Mouse (Mus musculus): Measurements from ENCODE around the gene Ckap2l. TPM values are rescaled to one million over a fixed set of nuclear protein-coding genes. Genes with fewer than 3 reads are reported as not detected.

Ckap2l gene
- polyA plus RNA-seq, 1 experiment from 2014 or later, result 9.8 TPM

- H3K4me1 ChIP-seq (replicated peaks; ENCODE audit: control insufficient read depth, insufficient read depth, low read length), result no peaks in the 10 kb centered on the region
- no peak overlapping the region for H3K27ac ChIP-seq
- H3K9ac ChIP-seq, result no peak overlapping the region
- no peaks in the 10 kb centered on the region for H3K27me3 ChIP-seq (ENCODE audit: control insufficient read depth, insufficient read depth, low read length)
- 88% methylated on average over 20 of the region's 20 CpGs for WGBS
- H3K9me3 ChIP-seq (ENCODE audit: control insufficient read depth, low read length), result 0 out of 2 replicates have a peak, but pooled peaks cover 6% of the 10 kb centered on the region
- H3K4me2 ChIP-seq (replicated peaks), result no peak overlapping the region
- no peak for DNase-seq (ENCODE audit: low spot score)
- no peak overlapping the region for H3K4me3 ChIP-seq (replicated peaks; ENCODE audit: low read length)
- no peak for ATAC-seq (ENCODE audit: low FRiP score)
- H3K36me3 ChIP-seq (replicated peaks; ENCODE audit: control insufficient read depth, insufficient read depth), result no peaks in the 10 kb centered on the region
Measured at GRCm38 (mm10) chr2:129244446-129245120, 52.4 kb downstream of the Ckap2l start.

DNA sequence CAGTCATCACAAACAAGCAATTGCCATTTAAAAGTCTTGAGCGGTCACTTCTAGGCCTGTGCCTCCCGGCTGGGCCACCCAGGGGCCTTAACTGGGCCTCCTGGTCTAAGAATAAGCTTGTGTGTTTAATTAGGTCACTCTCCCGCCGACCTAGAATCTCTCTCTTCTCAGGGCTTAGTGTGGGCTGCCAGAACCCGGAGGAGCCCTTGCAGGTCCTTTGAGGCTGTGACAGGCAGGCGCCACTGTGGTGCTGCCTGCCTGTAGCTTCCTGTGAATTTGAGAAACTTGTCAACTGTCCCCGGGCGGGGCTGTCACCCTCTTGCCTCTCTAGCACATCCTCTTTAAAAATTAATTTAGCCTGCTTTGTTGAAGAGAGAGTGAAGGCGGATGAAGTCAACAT, 53.2 kb downstream of the Ckap2l start:
- ATAC-seq (ENCODE audit: low FRiP score) (no peak), DNase-seq (ENCODE audit: low spot score) (no peak)
- no peaks in the 10 kb centered on the region for H3K36me3 ChIP-seq (replicated peaks; ENCODE audit: control insufficient read depth, insufficient read depth)
- WGBS, result 59% methylated on average over 9 of the region's 9 CpGs
- H3K4me2 ChIP-seq (replicated peaks), result no peak overlapping the region
- H3K9me3 ChIP-seq (ENCODE audit: control insufficient read depth, low read length), result 0 out of 2 replicates have a peak, but pooled peaks cover 6% of the 10 kb centered on the region
- H3K27me3 ChIP-seq (ENCODE audit: control insufficient read depth, insufficient read depth, low read length), result no peaks in the 10 kb centered on the region
- no peak overlapping the region for H3K9ac ChIP-seq
- H3K4me3 ChIP-seq (replicated peaks; ENCODE audit: low read length), result no peak overlapping the region
- H3K27ac ChIP-seq, result no peak overlapping the region
- no peaks in the 10 kb centered on the region for H3K4me1 ChIP-seq (replicated peaks; ENCODE audit: control insufficient read depth, insufficient read depth, low read length)

GRCm38 (mm10) chr2:129243005-129243404, 54.0 kb downstream of the Ckap2l start:
- DNase-seq (ENCODE audit: low spot score), result no peak
- WGBS, result 91% methylated on average over 4 of the region's 4 CpGs
- no peaks in the 10 kb centered on the region for H3K36me3 ChIP-seq (replicated peaks; ENCODE audit: control insufficient read depth, insufficient read depth)
- 0 out of 2 replicates have a peak, but pooled peaks cover 6% of the 10 kb centered on the region for H3K9me3 ChIP-seq (ENCODE audit: control insufficient read depth, low read length)
- H3K4me1 ChIP-seq (replicated peaks; ENCODE audit: control insufficient read depth, insufficient read depth, low read length), result no peaks in the 10 kb centered on the region
- H3K27me3 ChIP-seq (ENCODE audit: control insufficient read depth, insufficient read depth, low read length), result no peaks in the 10 kb centered on the region
- H3K4me3 ChIP-seq (replicated peaks; ENCODE audit: low read length), result no peak overlapping the region
- no peak overlapping the region for H3K4me2 ChIP-seq (replicated peaks)
- no peak overlapping the region for H3K27ac ChIP-seq
- H3K9ac ChIP-seq, result no peak overlapping the region
- no peak for ATAC-seq (ENCODE audit: low FRiP score)

GRCm38 (mm10) chr2:129241845-129242833, 54.9 kb downstream of the Ckap2l start:
- Histone ChIP-seq H3K9ac (no peak overlapping the region), H3K27ac (no peak overlapping the region), H3K9me3 (ENCODE audit: control insufficient read depth, low read length) (0 out of 2 replicates have a peak, but pooled peaks cover 6% of the 10 kb centered on the region), H3K4me3 (replicated peaks; ENCODE audit: low read length) (no peak overlapping the region), H3K36me3 (replicated peaks; ENCODE audit: control insufficient read depth, insufficient read depth) (no peaks in the 10 kb centered on the region), H3K4me2 (replicated peaks) (no peak overlapping the region), H3K27me3 (ENCODE audit: control insufficient read depth, insufficient read depth, low read length) (no peaks in the 10 kb centered on the region), H3K4me1 (replicated peaks; ENCODE audit: control insufficient read depth, insufficient read depth, low read length) (no peaks in the 10 kb centered on the region)
- ATAC-seq (ENCODE audit: low FRiP score) (no peak), DNase-seq (ENCODE audit: low spot score) (no peak)
- 62% methylated on average over 7 of the region's 7 CpGs for WGBS

DNA sequence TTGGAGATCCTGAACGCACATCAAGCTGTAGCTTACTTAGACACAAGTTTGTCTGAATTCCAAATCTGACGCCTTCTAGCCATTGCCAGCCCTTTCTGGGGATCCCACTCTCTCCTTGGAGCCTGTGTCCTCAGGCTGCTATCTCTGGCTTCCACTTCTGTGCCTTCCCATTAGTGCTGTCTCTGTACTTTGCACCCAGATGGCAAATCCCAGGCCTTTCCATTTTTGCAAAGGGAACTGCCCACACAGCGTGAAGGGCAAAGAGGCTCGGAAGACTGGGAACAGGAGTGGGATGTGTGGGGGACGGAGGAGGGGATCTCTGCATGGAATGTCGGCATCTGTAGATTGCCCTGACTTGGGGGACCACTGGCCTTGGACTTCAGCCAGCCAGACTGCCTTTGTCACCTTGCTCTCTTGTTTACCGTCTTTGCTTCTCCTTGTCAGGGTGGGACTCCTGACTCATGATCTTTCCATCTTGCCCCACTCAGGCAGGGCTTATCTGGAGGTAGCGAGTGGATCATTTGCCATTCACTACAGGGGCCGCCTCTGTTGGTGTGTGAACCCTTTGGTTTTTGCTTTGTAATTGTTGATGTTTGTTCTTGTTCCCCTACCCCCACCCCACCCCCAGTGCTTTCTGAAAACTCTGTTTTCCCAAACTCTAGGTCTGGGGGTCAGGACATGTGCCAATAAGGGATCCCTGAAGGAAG, 56.1 kb downstream of the Ckap2l start:
- H3K9ac ChIP-seq, result no peak overlapping the region
- no peaks in the 10 kb centered on the region for H3K4me1 ChIP-seq (replicated peaks; ENCODE audit: control insufficient read depth, insufficient read depth, low read length)
- no peaks in the 10 kb centered on the region for H3K27me3 ChIP-seq (ENCODE audit: control insufficient read depth, insufficient read depth, low read length)
- 0 out of 2 replicates have a peak, but pooled peaks cover 6% of the 10 kb centered on the region for H3K9me3 ChIP-seq (ENCODE audit: control insufficient read depth, low read length)
- ATAC-seq (ENCODE audit: low FRiP score) (no peak), DNase-seq (ENCODE audit: low spot score) (no peak)
- no peak overlapping the region for H3K4me3 ChIP-seq (replicated peaks; ENCODE audit: low read length)
- WGBS, result 72% methylated on average over 9 of the region's 9 CpGs
- no peaks in the 10 kb centered on the region for H3K36me3 ChIP-seq (replicated peaks; ENCODE audit: control insufficient read depth, insufficient read depth)
- no peak overlapping the region for H3K4me2 ChIP-seq (replicated peaks)
- no peak overlapping the region for H3K27ac ChIP-seq

DNA sequence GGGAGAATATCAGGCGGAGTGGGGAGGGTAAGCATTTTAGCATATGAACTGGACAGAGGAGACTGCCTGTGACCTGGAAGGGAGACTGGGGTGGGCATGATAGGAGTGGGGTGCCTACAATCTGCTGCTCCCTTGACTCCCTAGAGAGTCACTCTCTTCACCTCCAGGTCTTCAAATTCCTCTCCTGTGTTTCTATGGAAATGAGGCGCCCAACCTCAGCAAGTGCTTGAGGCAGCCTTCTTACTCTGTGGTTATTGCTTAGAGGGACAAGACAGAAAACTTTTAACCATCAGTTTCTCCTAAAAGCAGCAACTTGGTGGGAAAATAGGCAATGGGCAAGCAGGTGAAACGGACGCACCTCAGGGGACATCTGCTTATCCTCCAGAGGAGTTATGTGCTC, 60.5 kb downstream of the Ckap2l start:
- no peaks in the 10 kb centered on the region for H3K27me3 ChIP-seq (ENCODE audit: control insufficient read depth, insufficient read depth, low read length)
- no peaks in the 10 kb centered on the region for H3K4me1 ChIP-seq (replicated peaks; ENCODE audit: control insufficient read depth, insufficient read depth, low read length)
- no peak overlapping the region for H3K27ac ChIP-seq
- WGBS, result 77% methylated on average over 4 of the region's 4 CpGs
- no peak overlapping the region for H3K9ac ChIP-seq
- no peak overlapping the region for H3K4me2 ChIP-seq (replicated peaks)
- no peak for DNase-seq (ENCODE audit: low spot score)
- H3K4me3 ChIP-seq (replicated peaks; ENCODE audit: low read length), result no peak overlapping the region
- no peak for ATAC-seq (ENCODE audit: low FRiP score)
- 0 out of 2 replicates have a peak, but pooled peaks cover 6% of the 10 kb centered on the region for H3K9me3 ChIP-seq (ENCODE audit: control insufficient read depth, low read length)
- H3K36me3 ChIP-seq (replicated peaks; ENCODE audit: control insufficient read depth, insufficient read depth), result no peaks in the 10 kb centered on the region

GRCm38 (mm10) chr2:129234731-129235130, 62.3 kb downstream of the Ckap2l start:
- Histone ChIP-seq H3K9me3 (ENCODE audit: control insufficient read depth, low read length) (no peaks in the 10 kb centered on the region), H3K27me3 (ENCODE audit: control insufficient read depth, insufficient read depth, low read length) (no peaks in the 10 kb centered on the region), H3K9ac (no peak overlapping the region), H3K27ac (no peak overlapping the region), H3K4me3 (replicated peaks; ENCODE audit: low read length) (no peak overlapping the region), H3K36me3 (replicated peaks; ENCODE audit: control insufficient read depth, insufficient read depth) (no peaks in the 10 kb centered on the region), H3K4me1 (replicated peaks; ENCODE audit: control insufficient read depth, insufficient read depth, low read length) (no peaks in the 10 kb centered on the region), H3K4me2 (replicated peaks) (no peak overlapping the region)
- no peak for ATAC-seq (ENCODE audit: low FRiP score)
- 98% methylated on average over 2 of the region's 2 CpGs for WGBS
- no peak for DNase-seq (ENCODE audit: low spot score)

DNA sequence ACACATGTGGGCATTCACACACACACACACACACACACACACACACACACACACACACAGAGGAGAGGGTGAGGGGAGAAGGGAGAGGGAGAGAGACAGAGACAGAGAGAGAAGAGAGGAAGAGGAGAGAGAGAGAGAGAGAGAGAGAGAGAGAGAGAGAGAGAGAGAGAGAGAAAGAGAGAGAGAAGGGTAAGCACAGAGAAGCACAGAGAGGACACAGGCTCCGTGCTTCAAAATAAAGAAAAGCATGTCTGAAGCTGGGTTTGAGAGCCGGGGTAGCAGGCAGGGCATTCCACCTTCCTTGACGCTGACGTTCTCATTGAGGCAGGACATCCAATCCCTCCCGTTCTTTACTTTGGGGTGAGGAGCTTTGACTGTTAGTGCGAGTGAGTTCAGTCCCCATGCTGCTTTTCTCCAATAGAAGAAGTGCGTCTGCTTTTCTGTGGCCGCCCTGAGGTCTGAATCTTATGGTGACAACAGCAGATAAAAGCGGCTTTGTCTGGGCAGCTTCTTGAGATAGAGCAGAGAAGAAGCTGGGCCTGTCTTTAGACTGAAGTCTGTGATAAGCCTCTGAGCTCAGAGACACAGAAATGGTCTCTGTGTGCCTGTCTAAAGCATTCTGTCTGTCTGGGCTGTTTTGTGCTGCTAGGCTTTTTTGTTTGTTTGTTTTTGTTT, 63.1 kb downstream of the Ckap2l start:
- Histone ChIP-seq H3K4me1 (replicated peaks; ENCODE audit: control insufficient read depth, insufficient read depth, low read length) (no peaks in the 10 kb centered on the region), H3K4me2 (replicated peaks) (no peak overlapping the region), H3K27me3 (ENCODE audit: control insufficient read depth, insufficient read depth, low read length) (no peaks in the 10 kb centered on the region), H3K36me3 (replicated peaks; ENCODE audit: control insufficient read depth, insufficient read depth) (no peaks in the 10 kb centered on the region), H3K4me3 (replicated peaks; ENCODE audit: low read length) (no peak overlapping the region), H3K9ac (no peak overlapping the region), H3K9me3 (ENCODE audit: control insufficient read depth, low read length) (no peaks in the 10 kb centered on the region), H3K27ac (no peak overlapping the region)
- DNase-seq (ENCODE audit: low spot score) (no peak), ATAC-seq (ENCODE audit: low FRiP score) (no peak)
- WGBS, result 61% methylated on average over 9 of the region's 9 CpGs
